Mouse (Mus musculus): ENCODE measurements around the gene Fgfr2.

The Fgfr2 gene

GRCm38 (mm10) chr7:132355767-132356166 is 767.4 kb downstream of the Fgfr2 start:
- CTCF ChIA-PET: no interaction called here

GRCm38 (mm10) chr7:132349075-132349572 is 774.0 kb downstream of the Fgfr2 start:
- CTCF ChIA-PET: no interaction called here

GRCm38 (mm10) chr7:132347273-132348045 is 775.7 kb downstream of the Fgfr2 start:
- CTCF ChIA-PET: no interaction called here

- CTCF ChIA-PET: interaction anchor here (0.6 kb wide), 1 partner anchor 62 kb away, joined by 6 read pairs; no protein-coding TSS in a partner anchor
Measured at GRCm38 (mm10) chr7:132345526-132346070, 777.6 kb downstream of the Fgfr2 start.

- CTCF ChIA-PET: no interaction called here
Measured at GRCm38 (mm10) chr7:132344606-132345005, 778.5 kb downstream of the Fgfr2 start.

GRCm38 (mm10) chr7:132343900-132344299 is 779.2 kb downstream of the Fgfr2 start:
- CTCF ChIA-PET: no interaction called here

- CTCF ChIA-PET: no interaction called here
Measured at GRCm38 (mm10) chr7:132343146-132343545, 780.0 kb downstream of the Fgfr2 start.

- CTCF ChIA-PET: interaction anchor here (0.6 kb wide), 1 partner anchor 179 kb away, joined by 3 read pairs; no protein-coding TSS in a partner anchor
Measured at GRCm38 (mm10) chr7:132339041-132339839, 783.9 kb downstream of the Fgfr2 start.

- CTCF ChIA-PET: no interaction called here
Measured at GRCm38 (mm10) chr7:132338350-132338749, 784.8 kb downstream of the Fgfr2 start.

GRCm38 (mm10) chr7:132337268-132337917 is 785.8 kb downstream of the Fgfr2 start:
- CTCF ChIA-PET: no interaction called here

GRCm38 (mm10) chr7:132336781-132337180 is 786.4 kb downstream of the Fgfr2 start:
- CTCF ChIA-PET: no interaction called here

- CTCF ChIA-PET: interaction anchor here (0.5 kb wide), 1 partner anchor 35 kb away, joined by 3 read pairs; no protein-coding TSS in a partner anchor
Measured at GRCm38 (mm10) chr7:132335367-132335766, 787.8 kb downstream of the Fgfr2 start.

GRCm38 (mm10) chr7:132333078-132333477 is 790.1 kb downstream of the Fgfr2 start:
- CTCF ChIA-PET: interaction anchor here (0.9 kb wide), 1 partner anchor 17 kb away, joined by 4 read pairs; the partner anchor contains the start of gene Chst15

- CTCF ChIA-PET: no interaction called here
Measured at GRCm38 (mm10) chr7:132332176-132332575, 791.0 kb downstream of the Fgfr2 start.

- CTCF ChIA-PET: no interaction called here
Measured at GRCm38 (mm10) chr7:132330179-132330578, 793.0 kb downstream of the Fgfr2 start.

- CTCF ChIA-PET: no interaction called here
Measured at GRCm38 (mm10) chr7:132328648-132329047, 794.5 kb downstream of the Fgfr2 start.

GRCm38 (mm10) chr7:132325549-132326331 is 797.4 kb downstream of the Fgfr2 start:
- CTCF ChIA-PET: interaction anchor here (0.8 kb wide), 1 partner anchor 12 kb away, joined by 3 read pairs; no protein-coding TSS in a partner anchor

GRCm38 (mm10) chr7:132323430-132323829 is 799.7 kb downstream of the Fgfr2 start:
- CTCF ChIA-PET: interaction anchor here (0.8 kb wide), 1 partner anchor 148 kb away, joined by 3 read pairs; no protein-coding TSS in a partner anchor

GRCm38 (mm10) chr7:132321392-132321958 is 801.7 kb downstream of the Fgfr2 start:
- CTCF ChIA-PET: no interaction called here

- CTCF ChIA-PET: interaction anchor here (0.5 to 1.4 kb wide), 3 partner anchors 12 to 34 kb away, joined by 3 to 8 read pairs (median 4); no protein-coding TSS in a partner anchor
Measured at GRCm38 (mm10) chr7:132317036-132317541, 806.1 kb downstream of the Fgfr2 start, which contains the start of gene Chst15. Gene Chst15 (minus strand): TSS chr7:132317228.
